Mouse (Mus musculus): ENCODE measurements at regions not wholly inside any gene's neighbourhood (a gene's known extent, or its start where the extent isn't known, plus 50 kb on each side); places are given as distances from the start of the nearest gene placed in this dataset.

DNA sequence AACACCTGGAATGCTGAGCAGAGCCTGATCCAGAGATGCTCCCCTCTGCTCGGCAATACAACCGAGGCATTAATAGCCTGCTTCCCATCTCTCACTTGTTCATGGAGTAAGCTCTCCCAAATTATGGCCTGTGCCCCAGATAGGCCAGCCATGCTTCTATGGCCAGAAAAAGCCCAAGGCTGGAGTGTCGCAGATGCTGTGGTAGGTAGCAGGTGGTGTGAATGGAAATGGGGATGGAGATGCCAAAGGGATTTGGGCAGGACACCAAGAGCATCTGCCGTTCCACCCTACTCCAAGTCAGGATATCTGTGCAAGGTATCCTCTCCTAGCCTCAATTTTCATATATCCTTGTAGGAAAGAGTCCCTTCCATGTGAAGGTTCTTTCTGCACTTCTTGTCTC lies 145.2 kb upstream of the Klf12 start:
- ATAC-seq (replicated peaks), result no peak
- H3K9me3 ChIP-seq, result no peaks in the 10 kb centered on the region
- H3K27ac ChIP-seq (replicated peaks), result no peak overlapping the region
- 91% methylated on average over 4 of the region's 4 CpGs for WGBS
- H3K9ac ChIP-seq (replicated peaks), result no peak overlapping the region
- H3K4me3 ChIP-seq, result no peak overlapping the region
- no peaks in the 10 kb centered on the region for H3K27me3 ChIP-seq
- no peaks in the 10 kb centered on the region for H3K36me3 ChIP-seq
- no peaks in the 10 kb centered on the region for H3K4me1 ChIP-seq
- H3K4me2 ChIP-seq (replicated peaks), result no peak overlapping the region

GRCm38 (mm10) chr14:100426399-100426798 lies 141.9 kb upstream of the Klf12 start:
- Histone ChIP-seq H3K36me3 (no peaks in the 10 kb centered on the region), H3K4me3 (no peak overlapping the region), H3K4me1 (no peaks in the 10 kb centered on the region), H3K27ac (replicated peaks) (no peak overlapping the region), H3K27me3 (no peaks in the 10 kb centered on the region), H3K9me3 (no peaks in the 10 kb centered on the region), H3K9ac (replicated peaks) (no peak overlapping the region), H3K4me2 (replicated peaks) (no peak overlapping the region)
- WGBS, result 93% methylated on average over 7 of the region's 7 CpGs
- ATAC-seq (replicated peaks), result no peak

GRCm38 (mm10) chr14:100423790-100424189 lies 139.3 kb upstream of the Klf12 start:
- WGBS, result 66% methylated on average over 4 of the region's 4 CpGs
- ATAC-seq (replicated peaks), result no peak
- Histone ChIP-seq H3K27me3 (no peaks in the 10 kb centered on the region), H3K36me3 (no peaks in the 10 kb centered on the region), H3K4me3 (no peak overlapping the region), H3K9me3 (no peaks in the 10 kb centered on the region), H3K4me1 (no peaks in the 10 kb centered on the region), H3K27ac (replicated peaks) (no peak overlapping the region), H3K4me2 (replicated peaks) (no peak overlapping the region), H3K9ac (replicated peaks) (no peak overlapping the region)

DNA sequence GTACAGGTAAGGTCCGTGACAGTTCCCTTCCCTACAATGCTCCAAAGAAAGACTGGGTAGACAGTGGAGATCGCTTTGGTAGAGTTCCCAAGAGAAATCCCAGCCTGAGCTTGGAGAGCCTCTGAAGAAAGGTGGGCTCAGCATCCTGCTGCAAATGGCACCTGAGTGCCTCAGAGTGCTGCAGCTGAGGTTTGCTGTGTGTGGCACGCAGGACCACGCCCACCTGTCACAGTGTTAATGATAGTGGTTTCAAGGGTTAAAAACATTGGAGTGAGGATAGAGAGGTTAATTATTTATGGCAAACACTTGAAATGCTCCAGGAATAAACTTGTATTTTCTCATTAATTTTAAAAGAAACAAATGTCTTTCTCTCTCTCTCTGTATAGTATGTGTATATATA lies 137.2 kb upstream of the Klf12 start:
- H3K36me3 ChIP-seq, result no peaks in the 10 kb centered on the region

DNA sequence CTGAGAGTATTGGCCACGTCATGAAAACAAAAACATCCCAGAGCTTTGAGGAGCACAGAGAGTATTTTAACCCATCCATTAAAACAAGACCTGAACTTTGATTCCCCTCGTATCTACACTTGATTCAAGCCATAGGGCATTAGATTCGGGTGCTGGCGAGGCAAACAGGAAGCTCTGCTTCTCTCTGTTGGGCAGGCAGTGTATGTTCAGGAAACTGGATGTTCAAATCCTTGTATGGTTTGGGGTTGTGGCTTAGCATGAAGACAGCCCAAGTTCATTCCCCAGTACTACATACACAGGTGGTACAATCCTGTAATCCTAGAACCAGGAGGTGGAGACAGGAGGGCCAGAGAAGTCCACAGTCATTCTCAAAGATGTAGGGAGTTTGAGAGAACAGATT lies 130.6 kb upstream of the Klf12 start:
- whole genome bisulfite sequencing, result 78% methylated on average over 4 of the region's 4 CpGs
- H3K9ac ChIP-seq (replicated peaks), result no peak overlapping the region
- H3K4me3 ChIP-seq, result no peak overlapping the region
- H3K36me3 ChIP-seq, result no peaks in the 10 kb centered on the region
- no peak overlapping the region for H3K27ac ChIP-seq (replicated peaks)
- no peak for ATAC-seq (replicated peaks)
- H3K4me1 ChIP-seq, result no peaks in the 10 kb centered on the region
- no peak overlapping the region for H3K4me2 ChIP-seq (replicated peaks)
- H3K9me3 ChIP-seq, result no peaks in the 10 kb centered on the region
- H3K27me3 ChIP-seq, result no peaks in the 10 kb centered on the region

More for the DNA sequence above, 137.2 kb upstream of the Klf12 start:
- H3K27me3 ChIP-seq, result no peaks in the 10 kb centered on the region
- no peak overlapping the region for H3K4me2 ChIP-seq (replicated peaks)
- WGBS, result 92% methylated on average over 4 of the region's 4 CpGs
- no peak overlapping the region for H3K27ac ChIP-seq (replicated peaks)
- ATAC-seq (replicated peaks), result no peak
- H3K4me1 ChIP-seq, result no peaks in the 10 kb centered on the region
- no peaks in the 10 kb centered on the region for H3K9me3 ChIP-seq
- no peak overlapping the region for H3K4me3 ChIP-seq
- no peak overlapping the region for H3K9ac ChIP-seq (replicated peaks)

DNA sequence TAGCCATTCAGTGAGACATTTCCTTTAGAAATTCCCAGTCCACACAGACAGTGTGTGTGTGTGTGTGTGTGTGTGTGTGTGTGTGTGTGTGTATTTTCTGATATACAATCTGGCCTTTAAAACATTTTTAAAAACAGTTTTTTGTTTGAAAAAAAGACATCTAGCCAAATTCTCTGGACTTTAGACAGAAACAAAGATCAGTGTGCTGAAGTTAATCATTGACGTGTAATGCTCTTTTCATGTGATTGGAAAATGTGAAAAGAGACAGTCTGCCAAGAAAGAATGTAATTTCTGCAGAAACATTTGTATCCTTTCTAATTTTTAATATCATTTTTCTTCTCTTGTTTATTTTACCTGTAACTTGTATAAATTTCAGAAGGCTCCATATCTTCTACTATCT lies 127.7 kb upstream of the Klf12 start:
- Histone ChIP-seq H3K9me3 (no peaks in the 10 kb centered on the region), H3K9ac (replicated peaks) (no peak overlapping the region), H3K27ac (replicated peaks) (no peak overlapping the region), H3K4me2 (replicated peaks) (no peak overlapping the region), H3K4me1 (no peaks in the 10 kb centered on the region), H3K4me3 (no peak overlapping the region), H3K36me3 (no peaks in the 10 kb centered on the region), H3K27me3 (no peaks in the 10 kb centered on the region)
- 87% methylated on average over 1 of the region's 1 CpGs for whole genome bisulfite sequencing
- ATAC-seq (replicated peaks), result no peak

DNA sequence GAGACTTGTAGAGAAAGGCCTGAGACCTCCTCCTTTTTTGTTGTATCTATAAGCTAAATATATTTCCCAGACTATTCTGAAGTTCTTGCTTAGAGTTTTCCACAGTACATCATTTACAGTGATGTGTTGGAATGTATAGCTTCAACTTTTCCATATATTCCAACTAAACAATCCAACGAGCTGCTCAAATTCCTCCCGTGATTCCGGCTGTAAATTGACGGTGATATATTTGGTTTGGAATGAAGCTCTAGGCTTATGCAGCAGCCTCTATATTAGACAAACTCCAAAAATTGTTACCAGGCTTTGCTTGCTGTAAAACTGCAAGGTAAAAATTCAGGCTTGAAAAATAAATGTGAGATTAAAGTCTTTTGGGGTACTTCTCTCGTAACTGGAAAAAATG lies 112.7 kb upstream of the Klf12 start:
- WGBS, result 92% methylated on average over 5 of the region's 5 CpGs
- Histone ChIP-seq H3K4me2 (replicated peaks) (no peak overlapping the region), H3K36me3 (no peaks in the 10 kb centered on the region), H3K27ac (replicated peaks) (no peak overlapping the region), H3K9ac (replicated peaks) (no peak overlapping the region), H3K4me1 (no peaks in the 10 kb centered on the region), H3K4me3 (no peak overlapping the region), H3K9me3 (no peaks in the 10 kb centered on the region), H3K27me3 (no peaks in the 10 kb centered on the region)
- ATAC-seq (replicated peaks), result no peak

GRCm38 (mm10) chr14:100375218-100375983 lies 90.9 kb upstream of the Klf12 start:
- ATAC-seq (replicated peaks), result peak; percentile 85
- H3K4me1 ChIP-seq, result peaks cover 17% of the 10 kb centered on the region
- H3K4me3 ChIP-seq, result peak overlapping the region; percentile 30
- peak overlapping the region; percentile 29 for H3K9ac ChIP-seq (replicated peaks)
- no peaks in the 10 kb centered on the region for H3K36me3 ChIP-seq
- 12% methylated on average over 8 of the region's 8 CpGs for WGBS
- peak overlapping the region; percentile 44 for H3K4me2 ChIP-seq (replicated peaks)
- H3K27me3 ChIP-seq, result no peaks in the 10 kb centered on the region
- no peaks in the 10 kb centered on the region for H3K9me3 ChIP-seq
- peak overlapping the region; percentile 70 for H3K27ac ChIP-seq (replicated peaks)

DNA sequence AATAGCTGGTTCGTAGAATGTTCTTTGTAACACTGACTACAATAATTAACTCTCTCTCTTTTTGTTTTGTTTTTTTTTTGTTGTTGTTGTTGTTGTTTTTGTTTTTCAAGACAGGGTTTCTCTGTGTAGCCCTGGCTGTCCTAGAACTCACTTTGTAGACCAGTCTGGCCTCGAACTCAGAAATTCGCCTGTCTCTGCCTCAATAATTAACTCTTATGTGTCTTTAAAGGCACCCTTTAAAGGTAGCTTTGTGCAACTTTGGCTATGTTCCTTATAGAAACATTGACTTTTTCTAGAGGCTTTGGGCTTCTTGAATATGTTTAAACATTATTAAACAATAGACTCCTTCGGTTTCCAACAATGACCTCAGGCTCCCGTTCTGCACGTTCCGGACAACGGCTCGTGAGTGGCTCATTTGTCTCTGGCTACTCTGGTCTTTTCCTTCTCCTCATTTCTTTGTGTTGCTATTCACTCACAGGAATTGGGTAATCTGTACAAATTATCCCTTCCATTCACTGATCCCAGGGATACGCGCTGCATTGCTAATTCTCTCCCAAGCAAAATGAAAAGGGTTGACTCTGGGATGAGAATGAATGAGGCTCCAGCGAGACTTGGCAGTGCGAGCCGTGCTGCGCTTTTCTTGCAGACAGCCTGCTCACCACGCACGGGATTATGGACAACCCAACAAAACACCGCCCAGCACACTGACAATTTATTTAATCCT lies 90.2 kb upstream of the Klf12 start:
- Histone ChIP-seq H3K9me3 (no peaks in the 10 kb centered on the region), H3K9ac (replicated peaks) (peak overlapping the region; percentile 29), H3K4me2 (replicated peaks) (peak overlapping the region; percentile 44), H3K4me1 (peaks cover 17% of the 10 kb centered on the region), H3K4me3 (peak overlapping the region; percentile 30), H3K27me3 (no peaks in the 10 kb centered on the region), H3K27ac (replicated peaks) (peak overlapping the region; percentile 70), H3K36me3 (no peaks in the 10 kb centered on the region)
- 7% methylated on average over 18 of the region's 18 CpGs for WGBS
- peak; percentile 96 for ATAC-seq (replicated peaks)

DNA sequence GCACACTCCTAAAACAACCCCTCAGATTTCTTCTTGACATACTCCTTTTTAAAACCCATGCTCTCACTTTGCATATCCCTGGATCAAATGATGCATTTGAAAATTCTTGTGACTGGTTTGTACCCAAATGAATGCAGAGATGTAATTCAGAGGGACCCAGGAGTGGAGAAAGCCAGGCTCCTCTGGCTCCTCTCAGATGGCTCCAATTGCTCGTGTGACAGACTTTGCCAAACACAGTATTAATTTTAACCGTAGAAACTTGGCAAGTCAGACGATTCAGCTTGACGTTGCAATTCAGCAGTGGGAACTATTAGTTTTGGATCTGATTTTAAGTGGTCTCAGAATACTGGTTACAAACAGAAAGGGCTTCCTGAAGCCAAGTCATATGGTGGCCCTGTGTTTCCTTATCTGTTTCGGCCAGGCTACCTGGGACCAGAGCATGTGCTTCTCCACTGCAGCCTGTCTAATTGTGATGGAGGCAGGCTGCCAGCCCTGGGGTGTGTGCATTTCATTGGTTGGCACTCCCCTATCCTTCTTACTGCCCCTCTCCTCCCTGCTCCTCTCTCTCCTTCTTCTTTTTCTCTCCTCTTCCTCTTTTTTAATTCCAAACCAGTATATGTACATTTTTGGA lies 81.9 kb upstream of the Klf12 start:
- Histone ChIP-seq H3K9ac (replicated peaks) (no peak overlapping the region), H3K27me3 (no peaks in the 10 kb centered on the region), H3K36me3 (no peaks in the 10 kb centered on the region), H3K27ac (replicated peaks) (no peak overlapping the region), H3K4me3 (no peak overlapping the region), H3K9me3 (no peaks in the 10 kb centered on the region), H3K4me1 (no peaks in the 10 kb centered on the region), H3K4me2 (replicated peaks) (no peak overlapping the region)
- ATAC-seq (replicated peaks), result peak; percentile 90
- 44% methylated on average over 5 of the region's 5 CpGs for WGBS

DNA sequence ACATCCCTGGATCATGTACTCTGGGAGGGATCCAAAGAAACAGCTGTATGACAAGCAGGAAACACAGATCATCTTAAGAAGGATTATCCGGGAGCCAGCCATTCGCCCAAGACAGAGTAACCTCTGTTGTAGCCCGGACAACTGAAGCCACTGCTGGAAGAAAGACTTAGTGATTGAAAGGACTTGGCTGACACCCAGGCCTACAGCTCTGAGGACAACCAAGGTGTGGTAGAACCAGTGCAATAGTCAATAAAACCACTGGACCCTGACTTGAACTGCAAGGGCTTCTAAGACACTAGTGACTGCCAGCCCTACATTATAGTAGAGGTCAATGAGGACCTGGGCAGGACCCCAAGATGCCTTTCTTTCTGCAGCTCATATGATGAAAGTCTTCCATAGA lies 78.3 kb upstream of the Klf12 start:
- no peak for ATAC-seq (replicated peaks)
- WGBS, result 72% methylated on average over 3 of the region's 3 CpGs
- no peaks in the 10 kb centered on the region for H3K27me3 ChIP-seq
- no peak overlapping the region for H3K9ac ChIP-seq (replicated peaks)
- no peak overlapping the region for H3K27ac ChIP-seq (replicated peaks)
- H3K4me1 ChIP-seq, result no peaks in the 10 kb centered on the region
- H3K9me3 ChIP-seq, result no peaks in the 10 kb centered on the region
- H3K4me3 ChIP-seq, result no peak overlapping the region
- no peak overlapping the region for H3K4me2 ChIP-seq (replicated peaks)
- H3K36me3 ChIP-seq, result no peaks in the 10 kb centered on the region

DNA sequence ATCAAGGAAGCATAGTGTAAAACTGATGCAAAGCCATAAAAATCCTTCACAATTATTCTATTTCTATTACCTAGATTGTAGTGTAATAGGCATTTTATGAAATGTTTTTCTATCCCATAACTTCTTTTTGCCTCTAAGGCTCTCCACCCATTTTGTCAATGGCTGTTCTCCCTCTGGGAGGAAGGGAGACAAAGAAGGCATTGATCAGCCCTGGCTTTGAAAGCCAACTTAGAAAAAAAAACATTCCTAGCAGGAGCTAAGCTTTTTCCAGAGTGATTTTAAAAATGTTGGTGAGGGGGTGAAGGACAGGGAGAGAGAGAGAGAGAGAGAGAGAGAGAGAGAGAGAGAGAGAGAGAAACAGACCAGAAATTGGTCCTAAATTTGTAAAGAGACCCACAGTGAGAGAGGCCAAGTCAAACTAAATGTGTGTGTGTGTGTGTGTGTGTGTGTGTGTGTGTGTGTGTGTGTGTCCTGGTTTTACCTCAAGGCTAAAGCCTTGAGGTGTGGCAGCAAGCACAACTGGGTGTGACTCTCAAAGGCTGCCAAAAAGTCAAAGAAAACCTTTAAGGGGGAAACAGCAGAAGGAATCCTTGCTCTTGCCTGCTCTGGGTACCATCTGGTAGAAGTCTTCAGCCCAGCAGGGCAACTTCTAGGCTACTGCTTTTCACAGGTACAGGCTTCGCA lies 77.0 kb upstream of the Klf12 start:
- 58% methylated on average over 1 of the region's 1 CpGs for WGBS
- no peak for ATAC-seq (replicated peaks)

More for the DNA sequence above, 77.0 kb upstream of the Klf12 start:
- Histone ChIP-seq H3K9me3 (no peaks in the 10 kb centered on the region), H3K27me3 (no peaks in the 10 kb centered on the region), H3K4me1 (no peaks in the 10 kb centered on the region), H3K4me2 (replicated peaks) (no peak overlapping the region), H3K27ac (replicated peaks) (no peak overlapping the region), H3K9ac (replicated peaks) (no peak overlapping the region), H3K4me3 (no peak overlapping the region), H3K36me3 (no peaks in the 10 kb centered on the region)

Data from forebrain, embryonic 15.5 days (tissue).